Comparison of ENCODE assay signal across 9 mouse cellular contexts in the genomic region with DNA sequence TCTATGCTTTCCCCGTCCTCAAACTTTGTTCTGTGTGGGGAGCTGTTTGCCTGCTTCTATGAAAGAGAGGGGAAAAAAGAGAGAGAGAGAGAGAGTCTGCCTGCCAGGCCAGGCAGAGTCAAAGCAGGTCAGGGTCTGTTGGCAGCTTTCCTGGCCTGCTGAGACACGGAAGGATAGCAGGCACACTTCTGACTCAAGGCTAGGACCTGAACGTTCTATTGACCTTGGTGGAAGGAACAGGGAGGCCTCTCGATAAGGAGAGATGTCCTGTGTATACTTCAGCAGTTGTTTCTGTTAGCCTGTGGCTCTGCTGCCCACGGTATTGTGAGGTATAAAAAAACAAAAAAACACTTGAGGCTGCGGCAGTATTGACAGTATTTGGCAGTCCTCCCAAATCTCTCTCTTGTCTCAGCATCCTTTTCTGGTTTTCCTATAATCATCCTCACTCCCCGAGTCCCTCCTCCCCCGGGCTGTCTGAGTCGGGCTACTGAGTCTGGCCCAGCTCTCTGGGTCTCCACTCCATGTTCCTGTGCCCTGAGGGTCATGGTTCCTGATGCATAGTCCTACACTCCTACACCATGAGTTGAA. TPM values are rescaled to one million over a fixed set of nuclear protein-coding genes. Genes with fewer than 3 reads are reported as not detected.
A peak's percentile ranks its signal among the peaks of the same experiment; 100 is the strongest.
DNase-seq lines count a peak whose midpoint lies in the region; ATAC-seq lines count a peak whose summit lies in the region.
"Had no signal": no experiment of that assay in that cellular context is flagged by ENCODE, and none has a peak within 500 bp of the region (broad histone marks: within the 10 kb centered on the region; RNA-seq: fewer than 3 reads in every experiment).

No protein-coding gene starts in this region.

- DNase-seq in cerebellum, postnatal 14 days, result peak; percentile 67 to 72
- DNase-seq in cerebellum, adult 8-10 months, result no peak
- DNase-seq in layer of hippocampus, postnatal 10 days (ENCODE audit: low spot score in 2 of 2), result peak; percentile 39 to 52
- no peak for DNase-seq in layer of hippocampus, postnatal 25 days (ENCODE audit: extremely low spot score in 1 of 2, low spot score in 1 of 2)
- DNase-seq in adrenal gland, adult (ENCODE audit: inconsistent age in 2 of 2, low spot score in 1 of 2), result peak; percentile 94 to 95
- DNase-seq in heart, postnatal 10 days, result peak; percentile 70 to 75
- no peak for DNase-seq in embryo, embryonic 11 days
- DNase-seq: gastrocnemius, postnatal 14 days had no signal

- intact Hi-C loops in heart, postnatal 10 days (cut with DNase I), result no loop called here

- ATAC-seq in megakaryocyte, adult 5-6 weeks (ENCODE audit: poor library complexity, severe bottlenecking), result no peak

RNA-seq across cellular contexts. Expression of a gene that starts 12.9 kb away (rescaled TPM):
- total RNA-seq in layer of hippocampus, postnatal 10 days (2021), result 10 to 100 TPM; 60.5 to 66.4 TPM
- 10 to 100 TPM; 50.2 to 52.4 TPM for total RNA-seq in layer of hippocampus, postnatal 25 days (2021)
- 10 to 100 TPM; 36.9 to 46.3 TPM for total RNA-seq in heart, postnatal 10 days (2021)
- 8.8 and 9.8 TPM in 2 replicates for total RNA-seq in megakaryocyte, adult 5-6 weeks (2015)
- 7.3 and 9.6 TPM in 2 replicates for total RNA-seq in megakaryocyte, adult 5-6 weeks (2017)

RNA-seq across cellular contexts. Expression of a gene that starts 13.0 kb away (rescaled TPM):
- 1 to 10 TPM in 1 of 2 experiments, under 1 TPM in 1; 0.98 to 1.1 TPM for total RNA-seq in layer of hippocampus, postnatal 10 days (2021)
- total RNA-seq in layer of hippocampus, postnatal 25 days (2021), result 1 to 10 TPM; 1.1 to 1.6 TPM
- total RNA-seq in heart, postnatal 10 days (2021), result under 1 TPM; 0.57 to 0.97 TPM
- not detected in 2 replicates for total RNA-seq in megakaryocyte, adult 5-6 weeks (2015)
- total RNA-seq in megakaryocyte, adult 5-6 weeks (2017), result not detected in 2 replicates

RNA-seq across cellular contexts. Expression of a gene that starts 13.2 kb away (rescaled TPM):
- 10 to 100 TPM; 15.1 to 15.2 TPM for total RNA-seq in layer of hippocampus, postnatal 10 days (2021)
- 1 to 10 TPM; 6.8 to 7.4 TPM for total RNA-seq in layer of hippocampus, postnatal 25 days (2021)
- total RNA-seq in heart, postnatal 10 days (2021), result 10 to 100 TPM; 58.6 to 59.7 TPM
- 0.09 TPM in 1 of 2 replicates, not detected in the other for total RNA-seq in megakaryocyte, adult 5-6 weeks (2015)
- total RNA-seq in megakaryocyte, adult 5-6 weeks (2017), result not detected in 2 replicates

RNA-seq across cellular contexts. Expression of a gene that starts 14.1 kb away (rescaled TPM):
- total RNA-seq in layer of hippocampus, postnatal 10 days (2021), result 1 to 10 TPM; 8.9 TPM
- total RNA-seq in layer of hippocampus, postnatal 25 days (2021), result 1 to 10 TPM; 9.2 to 9.8 TPM
- total RNA-seq in heart, postnatal 10 days (2021), result 10 to 100 TPM; 24.4 to 27.3 TPM
- total RNA-seq in megakaryocyte, adult 5-6 weeks (2015), result not detected in 2 replicates
- 0.08 TPM in 1 of 2 replicates, not detected in the other for total RNA-seq in megakaryocyte, adult 5-6 weeks (2017)

RNA-seq across cellular contexts. Expression of a gene that starts 31.1 kb away (rescaled TPM):
- total RNA-seq in layer of hippocampus, postnatal 10 days (2021), result 10 to 100 TPM; 46.2 to 51.1 TPM
- 10 to 100 TPM; 33.2 to 36.2 TPM for total RNA-seq in layer of hippocampus, postnatal 25 days (2021)
- 100 to 1,000 TPM; 252 to 286 TPM for total RNA-seq in heart, postnatal 10 days (2021)
- 3.5 and 3.9 TPM in 2 replicates for total RNA-seq in megakaryocyte, adult 5-6 weeks (2015)
- 1.5 and 5.1 TPM in 2 replicates for total RNA-seq in megakaryocyte, adult 5-6 weeks (2017)

Comparison
In these comparisons a context has a peak if more than half of its experiments do, and no peak if none do; other contexts are left out.
1. DNase-seq: peak in cerebellum, postnatal 14 days (2 of 2), layer of hippocampus, postnatal 10 days (2 of 2), adrenal gland, adult (2 of 2) and heart, postnatal 10 days (2 of 2); none in cerebellum, adult 8-10 months (single experiment), layer of hippocampus, postnatal 25 days (0 of 2) and embryo, embryonic 11 days (single experiment).
2. RNA of a gene that starts 13.2 kb away (total RNA-seq): 58.6 to 59.7 TPM in heart, postnatal 10 days, 15.1 to 15.2 TPM in layer of hippocampus, postnatal 10 days and 6.8 to 7.4 TPM in layer of hippocampus, postnatal 25 days; 0.09 TPM in megakaryocyte, adult 5-6 weeks; every median in the first group is over 4 times any median in the second.